ENCODE assay signal across 9 mouse cellular contexts in genomic region chr11:121794591-121795199, GRCm38 (mm10). TPM values are rescaled to one million over a fixed set of nuclear protein-coding genes. Genes with fewer than 3 reads are reported as not detected.
DNase-seq lines count a peak whose midpoint lies in the region; ATAC-seq lines count a peak whose summit lies in the region.
"Had no signal": no experiment of that assay in that cellular context is flagged by ENCODE, and none has a peak within 500 bp of the region (broad histone marks: within the 10 kb centered on the region; RNA-seq: fewer than 3 reads in every experiment).

No protein-coding gene starts in this region.

- H3K4me1 ChIP-seq in embryonic facial prominence, embryonic 10.5 days = peaks cover 22% of the 10 kb centered on the region
- H3K4me1 ChIP-seq in lung, embryonic 16.5 days (replicated peaks; ENCODE audit: control insufficient read depth, insufficient read depth, low read length) = peaks cover 18% of the 10 kb centered on the region
- no peaks in the 10 kb centered on the region for H3K4me1 ChIP-seq in forebrain, embryonic 12.5 days
- no peaks in the 10 kb centered on the region for H3K4me1 ChIP-seq in midbrain, embryonic 13.5 days (replicated peaks)
- H3K4me1 ChIP-seq in forebrain, embryonic 11.5 days (replicated peaks; ENCODE audit: control insufficient read depth, insufficient read depth, low read length) = no peaks in the 10 kb centered on the region

- peak; percentile 47 for DNase-seq in adipocyte (ENCODE audit: low spot score)
- peak; percentile 63 for DNase-seq in embryonic facial prominence, embryonic 10.5 days (ENCODE audit: low spot score)
- DNase-seq in heart, postnatal 4 days = peak; percentile 59
- DNase-seq in forebrain, embryonic 11.5 days (ENCODE audit: low spot score) = no peak
- no peak for DNase-seq in left cerebral cortex, adult 9 months (ENCODE audit: low spot score in 2 of 2)

- 43% methylated on average over 6 of the region's 6 CpGs for WGBS in embryonic facial prominence, embryonic 10.5 days
- WGBS in lung, embryonic 16.5 days = 19% methylated on average over 6 of the region's 6 CpGs
- WGBS in forebrain, embryonic 12.5 days = 67% methylated on average over 6 of the region's 6 CpGs
- WGBS in midbrain, embryonic 13.5 days = 74% methylated on average over 6 of the region's 6 CpGs
- 74% methylated on average over 6 of the region's 6 CpGs for WGBS in forebrain, embryonic 11.5 days

- H3K9ac ChIP-seq in lung, embryonic 16.5 days (ENCODE audit: low read length) = no peak overlapping the region
- no peak overlapping the region for H3K9ac ChIP-seq in forebrain, embryonic 12.5 days
- no peak overlapping the region for H3K9ac ChIP-seq in midbrain, embryonic 13.5 days (replicated peaks)
- H3K9ac ChIP-seq in forebrain, embryonic 11.5 days (ENCODE audit: low read length) = no peak overlapping the region

- no peaks in the 10 kb centered on the region for H3K9me3 ChIP-seq in embryonic facial prominence, embryonic 10.5 days
- no peaks in the 10 kb centered on the region for H3K9me3 ChIP-seq in lung, embryonic 16.5 days (ENCODE audit: control insufficient read depth, low read length)
- H3K9me3 ChIP-seq in forebrain, embryonic 12.5 days = no peaks in the 10 kb centered on the region
- no peaks in the 10 kb centered on the region for H3K9me3 ChIP-seq in midbrain, embryonic 13.5 days
- no peaks in the 10 kb centered on the region for H3K9me3 ChIP-seq in forebrain, embryonic 11.5 days (ENCODE audit: control insufficient read depth, low read length)

- H3K4me2 ChIP-seq in lung, embryonic 16.5 days (ENCODE audit: low read depth, low read length) = no peak overlapping the region
- no peak overlapping the region for H3K4me2 ChIP-seq in forebrain, embryonic 12.5 days
- H3K4me2 ChIP-seq in midbrain, embryonic 13.5 days (replicated peaks) = no peak overlapping the region
- no peak overlapping the region for H3K4me2 ChIP-seq in forebrain, embryonic 11.5 days (ENCODE audit: low read depth, low read length, severe bottlenecking)

- no peaks in the 10 kb centered on the region for H3K27me3 ChIP-seq in embryonic facial prominence, embryonic 10.5 days (replicated peaks; ENCODE audit: low read depth, poor library complexity, severe bottlenecking)
- no peaks in the 10 kb centered on the region for H3K27me3 ChIP-seq in lung, embryonic 16.5 days (ENCODE audit: control insufficient read depth, insufficient read depth, low read depth, low read length)
- H3K27me3 ChIP-seq in forebrain, embryonic 12.5 days = no peaks in the 10 kb centered on the region
- no peaks in the 10 kb centered on the region for H3K27me3 ChIP-seq in midbrain, embryonic 13.5 days
- H3K27me3 ChIP-seq in forebrain, embryonic 11.5 days (ENCODE audit: control insufficient read depth, insufficient read depth, low read length) = no peaks in the 10 kb centered on the region

- H3K36me3 ChIP-seq in embryonic facial prominence, embryonic 10.5 days (replicated peaks) = no peaks in the 10 kb centered on the region
- no peaks in the 10 kb centered on the region for H3K36me3 ChIP-seq in lung, embryonic 16.5 days (ENCODE audit: control insufficient read depth, insufficient read depth, low read length)
- H3K36me3 ChIP-seq in forebrain, embryonic 12.5 days (replicated peaks) = no peaks in the 10 kb centered on the region
- no peaks in the 10 kb centered on the region for H3K36me3 ChIP-seq in midbrain, embryonic 13.5 days
- no peaks in the 10 kb centered on the region for H3K36me3 ChIP-seq in forebrain, embryonic 11.5 days (ENCODE audit: control insufficient read depth, insufficient read depth, low read length)

- peak; percentile 99 for ATAC-seq in lung, embryonic 16.5 days (ENCODE audit: low read depth)
- ATAC-seq in forebrain, embryonic 12.5 days (ENCODE audit: low FRiP score) = no peak
- no peak for ATAC-seq in midbrain, embryonic 13.5 days
- no peak for ATAC-seq in forebrain, embryonic 11.5 days (replicated peaks; ENCODE audit: low FRiP score)

- no peak overlapping the region for H3K4me3 ChIP-seq in embryonic facial prominence, embryonic 10.5 days
- no peak overlapping the region for H3K4me3 ChIP-seq in lung, embryonic 16.5 days (ENCODE audit: low read length)
- H3K4me3 ChIP-seq in forebrain, embryonic 12.5 days (replicated peaks) = no peak overlapping the region
- no peak overlapping the region for H3K4me3 ChIP-seq in midbrain, embryonic 13.5 days (replicated peaks)
- H3K4me3 ChIP-seq in forebrain, embryonic 11.5 days (ENCODE audit: low read depth, low read length) = no peak overlapping the region

- 0 out of 2 replicates have a peak overlapping the region, but pooled peaks have one; percentile 6 for H3K27ac ChIP-seq in embryonic facial prominence, embryonic 10.5 days (replicated peaks)
- H3K27ac ChIP-seq in lung, embryonic 16.5 days (ENCODE audit: low read length) = peak overlapping the region; percentile 75
- H3K27ac ChIP-seq in forebrain, embryonic 12.5 days = no peak overlapping the region
- no peak overlapping the region for H3K27ac ChIP-seq in midbrain, embryonic 13.5 days
- no peak overlapping the region for H3K27ac ChIP-seq in forebrain, embryonic 11.5 days (ENCODE audit: low read depth, low read length)

RNA-seq across cellular contexts. Expression of gene Ptchd3, which starts 35.4 kb away (rescaled TPM):
- polyA plus RNA-seq in embryonic facial prominence, embryonic 10.5 days (2016; fragmentation: Nextera tagmentation; extraction: Ambion mirVana) = not detected in 2 replicates
- total RNA-seq in heart, postnatal 4 days (2021) = under 1 TPM; 0.18 to 0.60 TPM
- polyA plus RNA-seq in lung, embryonic 16.5 days (2015; fragmentation: Nextera tagmentation; extraction: Ambion mirVana) = 0.08 and 0.21 TPM in 2 replicates
- polyA plus RNA-seq in forebrain, embryonic 12.5 days (2016; fragmentation: Nextera tagmentation; extraction: Ambion mirVana) = not detected in 2 replicates
- not detected in 2 replicates for polyA plus RNA-seq in midbrain, embryonic 13.5 days (2015; fragmentation: Nextera tagmentation; extraction: Ambion mirVana)
- not detected in 2 replicates for polyA plus RNA-seq in forebrain, embryonic 11.5 days (2014; fragmentation: Nextera tagmentation; extraction: Ambion mirVana)
- total RNA-seq: left cerebral cortex, postnatal 14 days had no signal

Comparison
In these comparisons a context has a peak if more than half of its experiments do, and no peak if none do; other contexts are left out.
1. DNase-seq: peak in adipocyte (single experiment), embryonic facial prominence, embryonic 10.5 days (single experiment) and heart, postnatal 4 days (single experiment); none in forebrain, embryonic 11.5 days (single experiment) and left cerebral cortex, adult 9 months (0 of 2).
2. H3K27ac ChIP-seq: peak in embryonic facial prominence, embryonic 10.5 days (single experiment) and lung, embryonic 16.5 days (single experiment); none in forebrain, embryonic 12.5 days (single experiment), midbrain, embryonic 13.5 days (single experiment) and forebrain, embryonic 11.5 days (single experiment).